8 mouse cellular contexts compared by ENCODE assay signal in the genomic region with DNA sequence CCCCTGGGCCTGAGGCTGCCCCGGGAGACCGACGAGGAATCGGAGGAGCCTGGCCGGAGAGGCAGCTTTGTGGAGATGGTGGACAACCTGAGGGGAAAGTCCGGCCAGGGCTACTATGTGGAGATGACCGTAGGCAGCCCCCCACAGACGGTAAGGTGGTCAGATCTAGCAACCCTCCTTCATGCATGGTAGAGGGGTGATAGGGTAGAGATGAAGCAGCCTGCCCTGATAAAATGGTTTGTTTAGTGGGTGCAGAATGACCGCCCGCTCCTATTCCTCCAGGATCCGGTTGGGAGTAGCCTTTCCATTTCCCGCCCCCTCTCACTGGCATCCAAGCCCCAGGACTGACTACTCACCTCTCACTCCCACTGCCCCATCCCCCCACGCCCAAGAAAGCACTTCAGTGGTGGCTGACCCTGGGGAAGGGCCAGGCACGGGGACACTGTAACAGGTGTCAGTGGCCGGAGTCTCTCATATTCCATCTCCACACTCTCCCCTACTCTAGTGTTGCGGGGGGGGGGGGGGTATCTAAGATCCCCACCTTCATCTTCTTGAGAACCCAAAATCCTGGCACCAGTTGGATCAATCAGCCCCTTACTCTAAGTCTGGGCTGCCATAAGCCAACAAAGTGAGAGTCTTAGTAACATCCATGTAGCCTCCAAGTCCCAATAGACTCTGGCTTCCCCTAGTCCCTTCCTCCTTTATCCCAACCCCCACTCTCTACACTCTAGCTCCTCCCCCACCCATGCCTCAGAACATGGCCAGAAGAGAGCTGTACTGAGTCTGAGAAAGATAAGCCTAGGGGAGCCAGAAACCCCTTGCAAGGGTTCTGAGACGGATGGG. TPM values are rescaled to one million over a fixed set of nuclear protein-coding genes. Genes with fewer than 3 reads are reported as not detected.
DNase-seq lines count a peak whose midpoint lies in the region; ATAC-seq lines count a peak whose summit lies in the region.

No protein-coding gene starts in this region.

- peak overlapping the region; percentile 64 for H3K27ac ChIP-seq in heart, embryonic 15.5 days
- H3K27ac ChIP-seq in limb, embryonic 13.5 days, result no peak overlapping the region
- peak overlapping the region; percentile 81 for H3K27ac ChIP-seq in midbrain, embryonic 16.5 days (ENCODE audit: low read length)

- H3K4me1 ChIP-seq in heart, embryonic 15.5 days (replicated peaks), result peaks cover 29% of the 10 kb centered on the region
- peaks cover 30% of the 10 kb centered on the region for H3K4me1 ChIP-seq in limb, embryonic 13.5 days
- peaks cover 37% of the 10 kb centered on the region for H3K4me1 ChIP-seq in midbrain, embryonic 16.5 days (ENCODE audit: control insufficient read depth, insufficient read depth, low read length)

- H3K27me3 ChIP-seq in heart, embryonic 15.5 days, result no peaks in the 10 kb centered on the region
- no peaks in the 10 kb centered on the region for H3K27me3 ChIP-seq in limb, embryonic 13.5 days
- H3K27me3 ChIP-seq in midbrain, embryonic 16.5 days (ENCODE audit: control insufficient read depth, insufficient read depth, low read depth, low read length), result no peaks in the 10 kb centered on the region

- peak overlapping the region; percentile 94 for H3K4me2 ChIP-seq in heart, embryonic 15.5 days
- H3K4me2 ChIP-seq in limb, embryonic 13.5 days (replicated peaks), result peak overlapping the region; percentile 99
- H3K4me2 ChIP-seq in midbrain, embryonic 16.5 days (ENCODE audit: low read length), result peak overlapping the region; percentile 91

- H3K36me3 ChIP-seq in heart, embryonic 15.5 days, result no peaks in the 10 kb centered on the region
- H3K36me3 ChIP-seq in limb, embryonic 13.5 days, result no peaks in the 10 kb centered on the region; the same call in 1 of the 2 replicates
- H3K36me3 ChIP-seq in midbrain, embryonic 16.5 days (ENCODE audit: control insufficient read depth, insufficient read depth, low read length), result no peaks in the 10 kb centered on the region

- ATAC-seq in common myeloid progenitor, adult 5-6 weeks (replicated peaks; ENCODE audit: low read depth, poor library complexity, severe bottlenecking), result peak; percentile 48; the same call in 1 of the 2 replicates
- ATAC-seq in heart, embryonic 15.5 days (replicated peaks; ENCODE audit: insufficient number of reproducible peaks, insufficient read depth, low FRiP score, low read depth), result peak; percentile 19
- 0 out of 2 replicates have a peak, but pooled peaks have one; percentile 9 for ATAC-seq in limb, embryonic 13.5 days (ENCODE audit: low FRiP score, low read depth)
- ATAC-seq in midbrain, embryonic 16.5 days, result no peak

- H3K9ac ChIP-seq in heart, embryonic 15.5 days, result peak overlapping the region; percentile 89
- H3K9ac ChIP-seq in limb, embryonic 13.5 days, result peak overlapping the region; percentile 90
- peak overlapping the region; percentile 94 for H3K9ac ChIP-seq in midbrain, embryonic 16.5 days (ENCODE audit: low read depth, low read length)

- DNase-seq in heart, adult 18-20 months, result peak; percentile 17 to 43
- DNase-seq in heart, adult 9 months (ENCODE audit: low spot score in 2 of 2), result no peak
- DNase-seq in urinary bladder, postnatal 14 days (ENCODE audit: low spot score), result no peak
- no peak for DNase-seq in right cerebral cortex, postnatal 14 days

- H3K9me3 ChIP-seq in heart, embryonic 15.5 days (replicated peaks), result no peaks in the 10 kb centered on the region
- no peaks in the 10 kb centered on the region for H3K9me3 ChIP-seq in limb, embryonic 13.5 days
- no peaks in the 10 kb centered on the region for H3K9me3 ChIP-seq in midbrain, embryonic 16.5 days (replicated peaks; ENCODE audit: control insufficient read depth, low read length, poor library complexity, severe bottlenecking)

- peak overlapping the region; percentile 69 for H3K4me3 ChIP-seq in heart, embryonic 15.5 days
- H3K4me3 ChIP-seq in limb, embryonic 13.5 days, result peak overlapping the region; percentile 90
- H3K4me3 ChIP-seq in midbrain, embryonic 16.5 days (ENCODE audit: low read depth, low read length), result peak overlapping the region; percentile 79

- 8% methylated on average over 17 of the region's 17 CpGs for WGBS in heart, embryonic 15.5 days
- 15% methylated on average over 17 of the region's 17 CpGs for WGBS in limb, embryonic 13.5 days
- WGBS in midbrain, embryonic 16.5 days, result 10% methylated on average over 17 of the region's 17 CpGs

RNA-seq across cellular contexts. Expression of a gene that starts 1.0 kb away (rescaled TPM):
- 10 to 100 TPM; 23.4 to 25.0 TPM for total RNA-seq in heart, adult 18-20 months (2021)
- 9.0 and 13.7 TPM in 2 replicates for total RNA-seq in common myeloid progenitor, adult 5-6 weeks (2017)
- 18.2 and 24.5 TPM in 2 replicates for polyA plus RNA-seq in heart, embryonic 15.5 days (2015; fragmentation: Nextera tagmentation; extraction: Ambion mirVana)
- 33.9 and 36.0 TPM in 2 replicates for polyA plus RNA-seq in limb, embryonic 13.5 days (2015; fragmentation: Nextera tagmentation; extraction: Ambion mirVana)
- polyA plus RNA-seq in midbrain, embryonic 16.5 days (2015; fragmentation: Nextera tagmentation; extraction: Ambion mirVana), result 48.1 and 51.3 TPM in 2 replicates

RNA-seq across cellular contexts. Expression of a gene that starts 10.9 kb away (rescaled TPM):
- total RNA-seq in heart, adult 18-20 months (2021), result 1 to 10 TPM; 5.7 to 6.5 TPM
- total RNA-seq in common myeloid progenitor, adult 5-6 weeks (2017), result 12.4 and 13.8 TPM in 2 replicates
- polyA plus RNA-seq in heart, embryonic 15.5 days (2015; fragmentation: Nextera tagmentation; extraction: Ambion mirVana), result 12.4 and 16.5 TPM in 2 replicates
- 31.6 and 37.7 TPM in 2 replicates for polyA plus RNA-seq in limb, embryonic 13.5 days (2015; fragmentation: Nextera tagmentation; extraction: Ambion mirVana)
- 10.7 and 12.7 TPM in 2 replicates for polyA plus RNA-seq in midbrain, embryonic 16.5 days (2015; fragmentation: Nextera tagmentation; extraction: Ambion mirVana)

Comparison
In these comparisons a context has a peak if more than half of its experiments do, and no peak if none do; other contexts are left out.
1. DNase-seq: peak in heart, adult 18-20 months (2 of 2); none in heart, adult 9 months (0 of 2), urinary bladder, postnatal 14 days (single experiment) and right cerebral cortex, postnatal 14 days (single experiment).
2. Peak in every context shown above with its lines, with median percentiles within 50 percentile points of each other: H3K4me2 ChIP-seq, H3K4me3 ChIP-seq and H3K9ac ChIP-seq.